Mouse (Mus musculus): ENCODE measurements at regions not wholly inside any gene's neighbourhood (a gene's known extent, or its start where the extent isn't known, plus 50 kb on each side); places are given as distances from the start of the nearest gene placed in this dataset.
A peak's percentile ranks its signal among the peaks of the same experiment; 100 is the strongest.

DNA sequence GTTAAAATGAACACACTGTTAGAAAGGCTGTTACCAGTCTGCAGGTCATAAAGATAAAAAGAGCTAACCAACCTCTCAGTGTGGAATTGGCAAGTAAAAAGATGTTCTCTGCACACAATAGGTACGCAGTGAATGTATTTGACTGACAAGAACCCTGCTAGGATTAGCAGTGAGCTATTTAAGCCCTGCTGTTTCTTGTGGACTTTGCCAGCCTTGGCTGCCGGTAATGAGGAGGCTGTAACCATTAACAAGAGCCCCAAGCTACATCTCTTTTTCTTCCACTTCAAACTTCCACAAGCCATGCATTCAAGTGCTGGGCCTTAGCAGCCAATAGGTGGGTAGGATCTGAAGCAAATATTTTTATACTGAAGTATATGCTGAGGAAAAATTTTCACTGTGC lies 717.5 kb downstream of the Cypt12 start:
- Histone ChIP-seq H3K4me1 (ENCODE audit: control insufficient read depth, insufficient read depth, low read length) (no peaks in the 10 kb centered on the region), H3K4me3 (ENCODE audit: low read depth, low read length) (no peak overlapping the region), H3K27me3 (ENCODE audit: control insufficient read depth, insufficient read depth, low read length) (no peaks in the 10 kb centered on the region), H3K36me3 (ENCODE audit: control insufficient read depth, insufficient read depth, low read length) (no peaks in the 10 kb centered on the region), H3K4me2 (replicated peaks; ENCODE audit: low read depth, low read length) (no peak overlapping the region), H3K9me3 (ENCODE audit: control insufficient read depth, low read depth, low read length) (no peaks in the 10 kb centered on the region), H3K27ac (ENCODE audit: low read length) (no peak overlapping the region), H3K9ac (replicated peaks; ENCODE audit: low read depth, low read length) (no peak overlapping the region)
- WGBS = 62% methylated on average over 2 of the region's 2 CpGs
- no peak for ATAC-seq (ENCODE audit: insufficient number of reproducible peaks, insufficient read depth, low FRiP score, low read depth)

DNA sequence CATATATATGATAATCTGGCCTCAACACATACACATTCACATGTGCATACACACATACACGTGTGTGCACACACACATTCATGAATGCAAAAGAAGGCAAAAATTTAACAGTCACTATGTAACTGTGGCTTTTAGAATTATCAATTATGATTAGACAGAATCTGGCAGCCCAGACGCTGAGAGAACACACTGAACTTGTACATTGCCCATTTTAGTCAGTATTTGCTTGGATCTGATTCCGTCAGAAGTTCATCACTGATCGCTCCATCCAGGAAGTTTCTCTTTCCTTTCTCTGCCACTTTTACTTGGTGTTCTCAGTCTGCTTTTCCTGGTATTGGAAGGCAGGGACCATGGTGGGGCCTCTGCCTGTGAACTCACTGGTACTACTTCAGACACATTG lies 719.5 kb downstream of the Cypt12 start:
- Histone ChIP-seq H3K4me3 (ENCODE audit: low read depth, low read length) (no peak overlapping the region), H3K9ac (replicated peaks; ENCODE audit: low read depth, low read length) (no peak overlapping the region), H3K4me2 (replicated peaks; ENCODE audit: low read depth, low read length) (no peak overlapping the region), H3K27ac (ENCODE audit: low read length) (no peak overlapping the region), H3K9me3 (ENCODE audit: control insufficient read depth, low read depth, low read length) (no peaks in the 10 kb centered on the region), H3K27me3 (ENCODE audit: control insufficient read depth, insufficient read depth, low read length) (no peaks in the 10 kb centered on the region), H3K36me3 (ENCODE audit: control insufficient read depth, insufficient read depth, low read length) (no peaks in the 10 kb centered on the region), H3K4me1 (ENCODE audit: control insufficient read depth, insufficient read depth, low read length) (no peaks in the 10 kb centered on the region)
- no peak for ATAC-seq (ENCODE audit: insufficient number of reproducible peaks, insufficient read depth, low FRiP score, low read depth)
- 88% methylated on average over 4 of the region's 4 CpGs for WGBS

DNA sequence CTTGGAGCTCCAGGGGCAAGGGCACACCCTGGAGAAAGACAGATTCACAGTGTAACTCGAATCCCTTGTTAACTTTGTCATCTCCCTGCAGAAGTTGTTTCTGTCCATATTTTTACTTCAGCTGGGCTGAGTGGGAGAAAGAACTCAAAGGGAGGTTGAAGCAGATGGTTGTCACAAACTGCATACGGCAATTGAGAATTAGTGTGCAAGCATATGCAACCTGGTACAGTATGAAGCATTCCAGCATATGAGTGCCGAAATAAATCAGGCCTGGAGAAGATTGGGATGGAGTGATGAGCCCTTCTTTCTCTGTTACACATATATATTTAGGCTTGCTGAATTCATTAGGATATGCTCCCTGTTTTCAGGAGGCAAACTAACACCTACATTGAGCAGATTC lies 720.7 kb downstream of the Cypt12 start:
- Histone ChIP-seq H3K27ac (ENCODE audit: low read length) (no peak overlapping the region), H3K27me3 (ENCODE audit: control insufficient read depth, insufficient read depth, low read length) (no peaks in the 10 kb centered on the region), H3K4me3 (ENCODE audit: low read depth, low read length) (no peak overlapping the region), H3K9ac (replicated peaks; ENCODE audit: low read depth, low read length) (no peak overlapping the region), H3K9me3 (ENCODE audit: control insufficient read depth, low read depth, low read length) (no peaks in the 10 kb centered on the region), H3K36me3 (ENCODE audit: control insufficient read depth, insufficient read depth, low read length) (no peaks in the 10 kb centered on the region), H3K4me1 (ENCODE audit: control insufficient read depth, insufficient read depth, low read length) (no peaks in the 10 kb centered on the region), H3K4me2 (replicated peaks; ENCODE audit: low read depth, low read length) (no peak overlapping the region)
- 74% methylated on average over 3 of the region's 3 CpGs for WGBS
- no peak for ATAC-seq (ENCODE audit: insufficient number of reproducible peaks, insufficient read depth, low FRiP score, low read depth)

- Histone ChIP-seq H3K9ac (replicated peaks; ENCODE audit: low read depth, low read length) (no peak overlapping the region), H3K4me3 (ENCODE audit: low read depth, low read length) (no peak overlapping the region), H3K4me2 (replicated peaks; ENCODE audit: low read depth, low read length) (no peak overlapping the region), H3K27me3 (ENCODE audit: control insufficient read depth, insufficient read depth, low read length) (no peaks in the 10 kb centered on the region), H3K4me1 (ENCODE audit: control insufficient read depth, insufficient read depth, low read length) (no peaks in the 10 kb centered on the region), H3K36me3 (ENCODE audit: control insufficient read depth, insufficient read depth, low read length) (no peaks in the 10 kb centered on the region), H3K27ac (ENCODE audit: low read length) (no peak overlapping the region), H3K9me3 (ENCODE audit: control insufficient read depth, low read depth, low read length) (no peaks in the 10 kb centered on the region)
- no peak for ATAC-seq (ENCODE audit: insufficient number of reproducible peaks, insufficient read depth, low FRiP score, low read depth)
- 56% methylated on average over 5 of the region's 5 CpGs for WGBS
Measured at GRCm38 (mm10) chr3:18670203-18670700, 722.0 kb downstream of the Cypt12 start.

DNA sequence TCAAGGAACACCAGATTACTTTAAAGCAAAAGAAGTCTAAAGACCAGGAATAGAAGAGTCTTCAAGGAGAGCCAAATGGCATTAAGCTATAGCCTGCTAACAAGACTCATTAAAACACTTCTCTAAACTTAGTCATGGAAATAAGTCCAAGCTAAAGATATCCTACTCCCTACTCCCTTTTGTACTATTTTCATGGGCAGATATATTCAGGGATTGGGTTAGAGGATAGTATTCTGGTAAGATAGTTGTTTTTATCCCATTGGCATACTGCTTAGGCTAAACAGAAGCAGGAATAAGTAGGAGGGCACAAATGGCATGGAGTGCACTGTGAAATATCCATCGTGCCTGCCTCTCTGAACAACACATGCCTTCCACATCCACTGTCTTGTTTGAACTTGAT lies 723.5 kb downstream of the Cypt12 start:
- Histone ChIP-seq H3K27ac (ENCODE audit: low read length) (no peak overlapping the region), H3K4me1 (ENCODE audit: control insufficient read depth, insufficient read depth, low read length) (no peaks in the 10 kb centered on the region), H3K27me3 (ENCODE audit: control insufficient read depth, insufficient read depth, low read length) (no peaks in the 10 kb centered on the region), H3K9ac (replicated peaks; ENCODE audit: low read depth, low read length) (no peak overlapping the region), H3K4me2 (replicated peaks; ENCODE audit: low read depth, low read length) (no peak overlapping the region), H3K36me3 (ENCODE audit: control insufficient read depth, insufficient read depth, low read length) (no peaks in the 10 kb centered on the region), H3K4me3 (ENCODE audit: low read depth, low read length) (no peak overlapping the region), H3K9me3 (ENCODE audit: control insufficient read depth, low read depth, low read length) (no peaks in the 10 kb centered on the region)
- no peak for ATAC-seq (ENCODE audit: insufficient number of reproducible peaks, insufficient read depth, low FRiP score, low read depth)
- WGBS = 87% methylated on average over 1 of the region's 1 CpGs

DNA sequence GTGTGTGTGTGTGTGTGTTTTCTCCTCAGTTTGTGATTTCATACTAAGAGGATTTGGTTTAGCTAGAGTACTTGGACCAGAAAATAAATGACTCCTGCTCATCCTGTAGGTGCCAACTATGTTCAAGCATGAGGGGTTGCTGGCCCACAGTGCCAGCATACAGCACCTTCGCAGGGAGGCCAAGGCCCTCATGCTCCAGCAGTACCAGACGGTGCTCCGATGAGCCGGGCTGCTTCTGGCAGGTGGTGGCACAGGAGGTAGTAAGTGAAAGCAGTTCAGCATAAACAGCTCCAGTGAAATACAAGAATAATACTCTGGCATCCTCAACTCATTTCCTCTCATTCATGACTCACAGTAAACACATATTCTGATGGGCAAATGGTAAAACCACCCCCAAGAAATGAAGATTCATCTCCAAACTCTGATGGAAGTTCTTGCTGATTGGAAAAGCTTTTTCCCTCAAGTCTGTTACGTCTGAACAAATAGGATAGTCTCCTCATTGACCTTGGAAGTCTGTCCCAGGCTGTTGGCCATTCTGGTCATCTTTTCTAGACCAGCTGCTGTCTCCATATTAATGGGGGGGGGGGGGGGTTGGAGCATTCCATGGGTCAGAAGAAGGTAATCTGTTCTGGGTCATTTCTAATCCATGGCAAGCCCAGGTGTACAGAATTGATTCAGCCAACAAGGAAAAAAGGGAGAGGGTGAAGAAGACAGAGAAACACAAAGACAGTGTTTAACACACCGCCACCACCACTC lies 735.3 kb downstream of the Cypt12 start:
- no peak for ATAC-seq (ENCODE audit: insufficient number of reproducible peaks, insufficient read depth, low FRiP score, low read depth)
- no peak overlapping the region for H3K4me2 ChIP-seq (replicated peaks; ENCODE audit: low read depth, low read length)
- no peaks in the 10 kb centered on the region for H3K27me3 ChIP-seq (ENCODE audit: control insufficient read depth, insufficient read depth, low read length)
- WGBS = 80% methylated on average over 6 of the region's 6 CpGs
- H3K4me3 ChIP-seq (ENCODE audit: low read depth, low read length) = no peak overlapping the region
- H3K36me3 ChIP-seq (ENCODE audit: control insufficient read depth, insufficient read depth, low read length) = no peaks in the 10 kb centered on the region
- no peak overlapping the region for H3K9ac ChIP-seq (replicated peaks; ENCODE audit: low read depth, low read length)
- no peaks in the 10 kb centered on the region for H3K4me1 ChIP-seq (ENCODE audit: control insufficient read depth, insufficient read depth, low read length)
- no peak overlapping the region for H3K27ac ChIP-seq (ENCODE audit: low read length)
- H3K9me3 ChIP-seq (ENCODE audit: control insufficient read depth, low read depth, low read length) = no peaks in the 10 kb centered on the region

GRCm38 (mm10) chr3:18695113-18695792 lies 747.0 kb downstream of the Cypt12 start:
- H3K9ac ChIP-seq (replicated peaks; ENCODE audit: low read depth, low read length) = no peak overlapping the region
- no peak overlapping the region for H3K27ac ChIP-seq (ENCODE audit: low read length)
- H3K36me3 ChIP-seq (ENCODE audit: control insufficient read depth, insufficient read depth, low read length) = no peaks in the 10 kb centered on the region
- H3K4me3 ChIP-seq (ENCODE audit: low read depth, low read length) = no peak overlapping the region
- H3K4me2 ChIP-seq (replicated peaks; ENCODE audit: low read depth, low read length) = no peak overlapping the region
- 46% methylated on average over 4 of the region's 4 CpGs for WGBS
- H3K9me3 ChIP-seq (ENCODE audit: control insufficient read depth, low read depth, low read length) = no peaks in the 10 kb centered on the region
- peak; percentile 63; the same call in 1 of the 2 replicates for ATAC-seq (ENCODE audit: insufficient number of reproducible peaks, insufficient read depth, low FRiP score, low read depth)
- no peaks in the 10 kb centered on the region for H3K4me1 ChIP-seq (ENCODE audit: control insufficient read depth, insufficient read depth, low read length)
- no peaks in the 10 kb centered on the region for H3K27me3 ChIP-seq (ENCODE audit: control insufficient read depth, insufficient read depth, low read length)

DNA sequence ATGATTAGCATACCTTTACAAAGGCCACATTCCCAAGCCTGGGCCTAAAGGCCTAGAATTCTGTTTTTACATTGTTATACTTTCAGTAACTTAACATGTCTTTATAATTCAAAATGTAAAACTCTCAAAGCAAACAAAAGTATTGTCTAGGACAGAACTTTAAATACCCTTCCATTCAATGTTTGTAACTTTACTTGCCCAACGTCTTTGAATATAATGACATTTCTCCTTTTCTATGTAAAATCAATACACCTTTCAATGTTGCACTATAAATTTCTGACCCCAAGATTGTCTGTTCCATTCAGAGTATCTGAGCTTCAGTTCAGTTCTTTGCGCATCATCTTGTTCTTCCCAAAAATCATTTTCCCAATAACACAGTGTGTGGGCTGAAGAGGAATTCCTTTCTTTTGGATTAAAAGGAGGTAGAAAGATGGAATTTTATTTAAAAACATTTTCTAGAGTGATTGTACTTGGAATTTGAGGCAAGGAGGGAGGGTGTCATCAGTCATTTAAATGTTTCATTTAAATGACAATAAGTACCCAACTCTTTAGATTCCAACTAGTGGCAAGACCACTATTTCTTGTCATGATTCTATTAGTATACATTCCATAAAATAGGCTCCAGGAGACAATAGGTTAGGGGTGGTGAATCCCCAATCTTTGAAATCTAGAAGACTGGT lies 748.9 kb downstream of the Cypt12 start:
- ATAC-seq (ENCODE audit: insufficient number of reproducible peaks, insufficient read depth, low FRiP score, low read depth) = no peak

More for the DNA sequence above, 748.9 kb downstream of the Cypt12 start:
- Histone ChIP-seq H3K4me1 (ENCODE audit: control insufficient read depth, insufficient read depth, low read length) (no peaks in the 10 kb centered on the region), H3K9ac (replicated peaks; ENCODE audit: low read depth, low read length) (no peak overlapping the region), H3K27ac (ENCODE audit: low read length) (no peak overlapping the region), H3K36me3 (ENCODE audit: control insufficient read depth, insufficient read depth, low read length) (no peaks in the 10 kb centered on the region), H3K9me3 (ENCODE audit: control insufficient read depth, low read depth, low read length) (no peaks in the 10 kb centered on the region), H3K27me3 (ENCODE audit: control insufficient read depth, insufficient read depth, low read length) (no peaks in the 10 kb centered on the region), H3K4me2 (replicated peaks; ENCODE audit: low read depth, low read length) (no peak overlapping the region), H3K4me3 (ENCODE audit: low read depth, low read length) (no peak overlapping the region)
- 80% methylated on average over 2 of the region's 2 CpGs for WGBS

All from stomach, embryonic 14.5 days (tissue).